Mouse (Mus musculus) embryonic fibroblast, embryonic 13.5 days (primary cell): ENCODE measurements around the gene Naif1. TPM values are rescaled to one million over a fixed set of nuclear protein-coding genes. Genes with fewer than 3 reads are reported as not detected.
"Not testable (repeated sequence)": the region's sequence is repeated elsewhere in the genome, so short reads cannot be mapped to it uniquely, and the experiment has no call there.

Experiments used
- H3K27ac ChIP-seq: 2 replicates; pipeline ENCODE4 v1.5.1; 2012; ENCODE audit warnings: low read length, control low read depth, inconsistent platforms; ENCODE audit not compliant: insufficient read depth
- H3K4me1 ChIP-seq: 2 replicates; pipeline ENCODE4 v1.6.1; 2011; ENCODE audit warnings: low read length; ENCODE audit not compliant: control insufficient read depth, insufficient read depth
- H3K4me3 ChIP-seq: 2 replicates; pipeline ENCODE4 v1.5.1; 2011; ENCODE audit warnings: mild to moderate bottlenecking, control low read depth, low read length; ENCODE audit not compliant: insufficient read depth
- CTCF ChIP-seq: IDR thresholded peaks from 2 replicates; pipeline ENCODE4 v1.5.1; 2011; ENCODE audit warnings: mild to moderate bottlenecking, control low read depth, low read length, moderate library complexity, borderline replicate concordance; ENCODE audit not compliant: insufficient read depth
- POLR2A ChIP-seq: IDR thresholded peaks from 2 replicates; pipeline ENCODE4 v1.6.1; 2011; ENCODE audit warnings: low read depth, mild to moderate bottlenecking, control low read depth, low read length, moderate library complexity
- polyA plus RNA-seq: library from polyadenylated mRNA; stranded (reverse); fragments of >200 nt; gene quantifications from 2 replicates; pipeline ENCODE4 v1.2.4, GENCODE M21; 2011; ENCODE audit warnings: low read depth; ENCODE audit not compliant: missing spikeins, insufficient read length

Gene Naif1
- polyA plus RNA-seq, 1 experiment = 3.8 TPM

GRCm38 (mm10) chr2:32453641-32454303, 3.5 kb downstream of the Naif1 start:
- Histone ChIP-seq H3K27ac (no peak overlapping the region), H3K4me3 (no peak overlapping the region), H3K4me1 (peaks cover 6% of the 10 kb centered on the region; the same call in 1 of the 2 replicates)
- TF ChIP-seq CTCF (no peak), POLR2A (no peak)

- TF ChIP-seq POLR2A = no peak
- no peak for TF ChIP-seq CTCF
- no peak overlapping the region for H3K27ac ChIP-seq
- peaks cover 9% of the 10 kb centered on the region; the same call in 1 of the 2 replicates for H3K4me1 ChIP-seq
- H3K4me3 ChIP-seq = no peak overlapping the region
Observed at GRCm38 (mm10) chr2:32454633-32455032, 4.4 kb downstream of the Naif1 start.

GRCm38 (mm10) chr2:32455101-32455500, 4.8 kb downstream of the Naif1 start:
- no peak overlapping the region for H3K4me3 ChIP-seq
- H3K27ac ChIP-seq = no peak overlapping the region
- TF ChIP-seq CTCF (no peak), POLR2A (no peak)
- peaks cover 9% of the 10 kb centered on the region; the same call in 1 of the 2 replicates for H3K4me1 ChIP-seq

DNA sequence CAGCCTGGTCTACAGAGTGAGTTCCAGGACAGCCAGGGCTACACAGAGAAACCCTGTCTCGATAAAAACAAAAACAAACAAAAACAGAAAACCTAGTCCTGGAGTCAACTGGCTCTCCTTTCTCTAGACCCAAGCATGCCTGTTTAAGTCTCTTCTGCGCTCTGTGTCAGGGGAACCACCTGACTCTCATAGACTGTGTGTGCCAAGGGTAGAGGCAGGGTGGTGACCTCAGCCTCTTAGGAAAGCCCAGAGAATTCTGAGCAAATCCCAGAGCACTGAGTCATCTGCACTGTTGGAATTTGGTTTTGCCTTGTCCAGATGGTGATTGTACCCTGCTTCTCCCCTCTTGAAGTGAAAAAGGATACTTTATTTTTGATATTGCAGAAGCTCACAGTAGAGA, 8.0 kb downstream of the Naif1 start:
- Histone ChIP-seq H3K4me1 (peaks cover 9% of the 10 kb centered on the region; the same call in 1 of the 2 replicates), H3K4me3 (no peak overlapping the region), H3K27ac (no peak overlapping the region)
- no peak for TF ChIP-seq CTCF
- no peak for TF ChIP-seq POLR2A

GRCm38 (mm10) chr2:32459657-32460056, 9.4 kb downstream of the Naif1 start:
- Histone ChIP-seq H3K27ac (no peak overlapping the region), H3K4me3 (no peak overlapping the region), H3K4me1 (peaks cover 4% of the 10 kb centered on the region; the same call in 1 of the 2 replicates)
- TF ChIP-seq POLR2A = no peak
- no peak for TF ChIP-seq CTCF

DNA sequence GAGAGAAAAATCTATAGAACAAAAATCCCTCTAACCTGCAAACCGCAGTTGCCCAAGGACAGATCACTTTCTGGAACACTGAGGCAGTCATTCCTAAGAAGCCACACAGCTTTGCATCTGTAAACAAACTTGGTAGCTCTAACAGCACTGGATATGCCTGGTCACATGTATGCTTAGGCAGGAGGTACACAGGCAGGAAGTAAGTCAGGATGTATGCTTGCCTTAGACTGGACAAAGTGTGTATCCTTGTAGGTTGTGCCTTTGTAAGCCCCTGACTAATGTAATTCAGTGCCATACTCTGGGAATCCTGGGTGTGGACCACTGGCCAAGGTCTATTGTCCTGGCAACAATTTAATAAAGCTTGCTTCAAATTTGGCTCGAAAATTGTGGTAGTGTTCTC, 13.5 kb downstream of the Naif1 start:
- peaks cover 3% of the 10 kb centered on the region; the same call in 1 of the 2 replicates for H3K4me1 ChIP-seq
- H3K27ac ChIP-seq = no peak overlapping the region
- TF ChIP-seq POLR2A (no peak), CTCF (no peak)
- H3K4me3 ChIP-seq = no peak overlapping the region

DNA sequence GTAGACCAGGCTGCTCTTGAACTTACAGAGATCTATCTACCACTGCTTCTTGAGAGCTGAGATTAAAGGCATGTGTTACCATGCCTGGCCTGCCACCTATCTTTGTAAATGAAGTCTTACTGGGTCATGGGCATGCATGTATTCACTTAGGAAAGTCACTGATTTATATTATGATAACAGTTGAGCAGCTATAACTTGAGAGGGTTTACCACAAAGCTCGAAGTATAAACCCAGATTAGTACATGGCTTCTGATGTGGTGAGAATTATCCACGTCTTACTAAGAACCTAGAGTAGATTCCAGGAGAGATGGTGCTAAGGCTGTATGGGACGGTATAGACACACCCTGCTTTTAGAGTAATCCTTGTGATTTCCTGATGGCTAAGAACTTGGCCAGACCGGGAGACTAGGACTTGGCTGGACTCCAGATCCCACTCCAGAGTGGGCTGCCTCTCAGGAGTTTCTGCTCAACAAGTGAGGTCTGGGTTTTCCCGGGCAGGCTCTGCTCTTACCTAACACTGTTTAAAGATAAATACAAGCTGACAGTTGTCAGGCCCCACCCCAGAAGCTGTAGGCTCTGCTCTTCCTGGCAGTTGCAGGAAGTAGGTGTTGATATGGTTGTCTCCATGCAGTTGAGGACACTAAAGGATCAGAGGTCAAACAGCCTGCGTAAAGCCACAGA, 14.1 kb downstream of the Naif1 start:
- Histone ChIP-seq H3K4me3 (no peak overlapping the region), H3K4me1 (no peaks in the 10 kb centered on the region), H3K27ac (no peak overlapping the region)
- TF ChIP-seq POLR2A (no peak), CTCF (no peak)

GRCm38 (mm10) chr2:32471001-32471680, 20.9 kb downstream of the Naif1 start:
- no peak for TF ChIP-seq CTCF
- no peak for TF ChIP-seq POLR2A

GRCm38 (mm10) chr2:32471681-32472061, 21.4 kb downstream of the Naif1 start:
- Histone ChIP-seq H3K4me3 (no peak overlapping the region), H3K4me1 (no peaks in the 10 kb centered on the region), H3K27ac (no peak overlapping the region)
- no peak for TF ChIP-seq CTCF
- TF ChIP-seq POLR2A = no peak

More at GRCm38 (mm10) chr2:32471001-32471680, 20.9 kb downstream of the Naif1 start:
- H3K27ac ChIP-seq = no peak overlapping the region
- no peaks in the 10 kb centered on the region for H3K4me1 ChIP-seq
- H3K4me3 ChIP-seq = no peak overlapping the region

- H3K4me3 ChIP-seq, H3K4me1 ChIP-seq, H3K27ac ChIP-seq: not testable (repeated sequence)
Observed at GRCm38 (mm10) chr2:32475361-32475760, 25.1 kb downstream of the Naif1 start.
